Mouse (Mus musculus): ENCODE measurements around the gene Tspan18. TPM values are rescaled to one million over a fixed set of nuclear protein-coding genes. Genes with fewer than 3 reads are reported as not detected.

Gene Tspan18
- polyA plus RNA-seq (2015; fragmentation: Nextera tagmentation; extraction: Ambion mirVana): 13.5 and 14.8 TPM in 2 replicates

DNA sequence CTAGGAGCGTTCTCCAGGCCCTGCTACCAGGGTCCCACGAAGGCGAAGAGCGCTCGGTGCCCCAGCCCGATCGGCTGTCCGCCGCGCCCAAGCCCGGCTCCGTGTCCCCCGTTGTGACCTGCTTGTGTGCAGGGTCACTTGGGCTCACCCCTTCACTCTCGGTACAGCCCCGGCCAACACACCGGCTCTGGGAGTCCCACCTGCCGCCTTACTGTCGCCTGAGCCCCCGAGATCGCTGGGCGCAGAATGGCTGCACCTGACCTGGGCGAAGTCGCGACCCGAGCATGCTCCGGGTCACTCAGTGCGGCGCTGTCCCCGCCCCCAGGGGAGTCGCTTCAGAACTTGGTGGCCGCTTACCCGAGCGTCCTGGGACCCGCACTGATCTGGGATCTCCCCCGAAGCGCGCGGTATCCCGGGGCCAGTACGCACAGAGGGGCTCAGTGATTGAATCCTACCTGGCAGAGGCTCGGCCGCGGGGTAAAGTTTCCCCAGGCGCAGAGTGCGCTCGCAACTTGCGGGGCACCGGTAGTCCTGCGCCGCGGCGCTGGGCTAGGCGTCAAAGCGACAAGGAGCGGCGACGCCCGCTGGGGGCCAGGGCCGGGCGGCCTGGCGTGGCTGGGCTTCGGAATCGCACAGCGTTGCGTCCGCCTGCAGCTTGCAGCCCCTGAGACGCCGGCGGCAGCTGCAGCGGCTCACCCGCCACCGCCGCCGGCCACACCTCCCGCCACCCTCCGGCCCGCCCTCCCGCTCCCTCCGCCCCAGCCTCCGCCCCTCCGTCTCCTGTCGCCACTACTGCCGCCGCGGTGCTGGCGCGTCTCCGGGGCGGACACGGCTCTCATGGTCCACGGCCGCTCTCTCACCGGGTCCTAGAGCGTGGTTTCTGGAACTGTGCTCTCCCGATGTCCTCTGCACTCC, at the start of gene Tspan18:
Tspan18 (minus strand) TSS at position 689 of the 915 bp plus-strand sequence.

DNA sequence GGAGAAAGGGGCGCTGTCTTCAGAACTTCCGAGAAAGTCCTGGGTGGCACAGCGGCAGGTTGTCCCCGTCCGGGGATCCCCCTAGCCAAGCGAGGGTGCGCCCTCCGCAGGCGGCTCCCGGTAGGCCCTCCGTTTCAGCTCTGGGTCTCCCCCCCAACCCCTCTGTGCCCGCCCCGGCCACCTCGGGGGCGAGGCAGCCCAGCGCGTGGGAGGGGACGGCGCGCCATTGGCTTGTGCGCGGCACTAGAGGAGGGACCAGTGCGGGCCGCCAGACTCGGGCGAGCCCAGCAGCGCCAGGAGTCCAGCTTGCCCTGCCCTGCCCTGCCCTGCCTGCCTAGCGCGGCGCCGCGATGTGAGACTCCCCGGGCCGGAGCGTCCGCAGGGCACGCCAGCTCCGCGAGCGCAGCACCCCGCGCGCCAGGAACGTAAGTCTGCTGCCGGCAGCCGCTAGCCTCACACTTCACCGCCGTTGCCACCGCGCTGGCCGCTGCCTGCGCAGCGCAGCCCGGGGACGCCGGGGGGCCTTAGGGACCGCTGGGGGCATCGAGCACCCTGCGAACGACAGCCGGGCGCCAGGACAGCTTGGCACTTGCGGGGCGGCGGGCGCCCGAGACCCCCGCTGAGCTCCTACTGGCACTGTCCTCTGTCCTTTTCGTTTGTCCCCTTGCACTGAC, 146.8 kb downstream of the Tspan18 start, which contains the start of gene Trp53i11:
Trp53i11 (plus strand) TSS at position 226 of the 674 bp plus-strand sequence.

Other genes starting within 250 kb of the Tspan18 start
- gene Trp53i11, start 147.0 kb downstream of the Tspan18 start, polyA plus RNA-seq (2015; fragmentation: Nextera tagmentation; extraction: Ambion mirVana): 53.5 and 69.9 TPM in 2 replicates
- gene Cd82, start 128.6 kb upstream of the Tspan18 start, polyA plus RNA-seq (2015; fragmentation: Nextera tagmentation; extraction: Ambion mirVana): 27.8 and 30.0 TPM in 2 replicates
- gene Gm10803, start 226.1 kb upstream of the Tspan18 start, polyA plus RNA-seq (2015; fragmentation: Nextera tagmentation; extraction: Ambion mirVana): 0.05 TPM in 1 of 2 replicates, not detected in the other

Data from urinary bladder, postnatal 0 days (tissue).